Comparison of ENCODE assay signal across 22 mouse cellular contexts in genomic region chr5:81614674-81615073, GRCm38 (mm10).
"Had no signal": no experiment of that assay in that cellular context is flagged by ENCODE, and none has a peak within 500 bp of the region (broad histone marks: within the 10 kb centered on the region; RNA-seq: fewer than 3 reads in every experiment).

No protein-coding gene starts in this region.

- ATAC-seq: intestine, postnatal 0 days; liver, embryonic 12.5 days; midbrain, embryonic 13.5 days; midbrain, embryonic 16.5 days had no signal

- H3K27ac ChIP-seq: liver, embryonic 12.5 days; liver, embryonic 15.5 days; lung, embryonic 15.5 days; midbrain, embryonic 10.5 days; midbrain, embryonic 13.5 days; neural tube, embryonic 13.5 days; stomach, postnatal 0 days had no signal

- H3K9me3 ChIP-seq: liver, embryonic 12.5 days; liver, embryonic 15.5 days; lung, embryonic 15.5 days; megakaryocyte, embryonic 14.5 days; midbrain, embryonic 10.5 days; midbrain, embryonic 13.5 days; neural tube, embryonic 13.5 days had no signal

- H3K27me3 ChIP-seq: liver, embryonic 12.5 days; liver, embryonic 15.5 days; lung, embryonic 15.5 days; megakaryocyte, embryonic 14.5 days; midbrain, embryonic 13.5 days; neural tube, embryonic 13.5 days had no signal

- H3K4me2 ChIP-seq: liver, embryonic 12.5 days; liver, embryonic 15.5 days; lung, embryonic 15.5 days; midbrain, embryonic 13.5 days; neural tube, embryonic 13.5 days had no signal

- DNase-seq: kidney, adult 2 months; kidney, postnatal 10 days; kidney, postnatal 36 days; liver; lung, adult 18-20 months; lung, postnatal 10 days; lung, postnatal 36 days; right cerebral cortex, adult 18-20 months; right cerebral cortex, postnatal 14 days; right cerebral cortex, postnatal 4 days; thymus, postnatal 36 days had no signal

- H3K4me3 ChIP-seq: liver, embryonic 12.5 days; liver, embryonic 15.5 days; lung, embryonic 15.5 days; megakaryocyte, embryonic 14.5 days; midbrain, embryonic 10.5 days; midbrain, embryonic 13.5 days; myocyte; neural tube, embryonic 13.5 days had no signal

- H3K4me1 ChIP-seq: liver, embryonic 12.5 days; liver, embryonic 15.5 days; lung, embryonic 15.5 days; megakaryocyte, embryonic 14.5 days; midbrain, embryonic 10.5 days; neural tube, embryonic 13.5 days had no signal

- H3K36me3 ChIP-seq: liver, embryonic 12.5 days; liver, embryonic 15.5 days; lung, embryonic 15.5 days; midbrain, embryonic 10.5 days; midbrain, embryonic 13.5 days; neural tube, embryonic 13.5 days had no signal

- H3K9ac ChIP-seq: liver, embryonic 12.5 days; liver, embryonic 15.5 days; lung, embryonic 15.5 days; midbrain, embryonic 13.5 days; neural tube, embryonic 13.5 days had no signal
